Mouse (Mus musculus) NIH3T3 (cell line): Measurements from ENCODE around the gene Tab1.
"Not testable (repeated sequence)": the region's sequence is repeated elsewhere in the genome, so short reads cannot be mapped to it uniquely, and the experiment has no call there.

ENCODE experiments used
- DNase-seq: peaks from one replicate; pipeline ENCODE4 v3.0.0-alpha.2; 2012; ENCODE audit warnings: low read depth

Gene Tab1

DNA sequence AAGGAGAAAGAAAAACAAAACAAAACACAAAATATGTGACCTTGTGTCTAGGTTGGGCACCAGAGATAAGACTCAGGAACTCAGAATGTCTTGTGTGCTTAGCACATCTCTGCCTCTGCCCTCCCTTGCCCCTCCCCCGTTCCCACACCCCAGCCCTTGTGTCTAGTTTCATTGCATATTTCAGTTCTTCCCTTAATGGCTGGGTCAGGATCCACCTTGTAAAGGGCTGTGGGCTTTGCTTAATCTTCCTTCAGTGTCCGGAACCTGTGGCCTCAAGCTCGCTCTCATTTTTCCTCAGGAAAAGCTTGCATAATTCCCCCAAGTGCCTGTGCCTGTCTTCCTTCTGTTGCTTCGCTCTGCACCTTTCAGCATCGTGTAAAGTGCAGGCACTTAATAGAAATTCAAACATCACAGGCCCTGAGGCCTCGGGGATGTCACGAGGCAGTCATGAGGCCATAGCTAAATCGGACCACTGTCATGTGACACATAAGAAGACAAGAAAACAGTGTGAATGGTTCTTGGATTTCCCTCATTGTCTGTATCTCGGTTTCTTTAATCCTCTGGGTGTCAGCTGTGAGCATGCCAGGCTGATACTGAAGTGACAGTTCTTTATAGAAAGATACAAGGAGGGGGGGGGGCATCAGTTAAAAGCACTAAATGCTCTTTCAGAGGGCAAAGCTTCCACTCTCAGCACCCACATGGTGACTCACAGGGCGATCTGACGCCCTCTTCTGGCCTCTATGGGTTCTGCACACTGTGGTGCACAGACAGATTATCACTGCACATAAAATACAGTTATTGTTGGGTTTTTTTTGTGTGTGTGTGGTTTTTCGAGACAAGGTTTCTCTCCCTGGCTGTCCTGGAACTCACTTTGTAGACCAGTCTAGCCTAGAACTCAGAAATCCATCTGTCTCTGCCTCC, 27.2 kb upstream of the Tab1 start:
- no peak for DNase-seq

- DNase-seq, result no peak
These were observed 25.8 kb upstream of the Tab1 start for GRCm38 (mm10) chr15:80107143-80107542.

DNA sequence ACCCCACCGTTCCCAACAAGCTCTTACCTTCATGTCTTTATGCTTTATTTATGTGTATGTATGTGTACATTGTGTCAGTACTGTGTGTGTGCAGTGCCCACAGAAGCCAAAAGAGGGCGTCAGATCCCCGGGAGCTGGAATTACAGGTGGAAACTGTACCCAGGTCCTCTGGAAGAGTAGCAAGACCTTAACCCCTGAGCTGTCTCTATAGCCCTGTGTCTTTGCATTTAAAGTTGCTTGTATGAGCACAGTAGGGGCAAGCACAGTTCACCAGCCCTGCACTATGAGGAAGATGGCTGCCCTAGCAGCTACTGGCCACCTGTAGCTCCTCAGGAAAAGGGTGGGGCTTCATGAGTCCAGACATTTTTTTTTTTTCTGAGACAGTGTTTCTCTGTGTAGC, 25.4 kb upstream of the Tab1 start:
- DNase-seq, result no peak

GRCm38 (mm10) chr15:80111436-80111835, 21.5 kb upstream of the Tab1 start:
- no peak for DNase-seq

DNA sequence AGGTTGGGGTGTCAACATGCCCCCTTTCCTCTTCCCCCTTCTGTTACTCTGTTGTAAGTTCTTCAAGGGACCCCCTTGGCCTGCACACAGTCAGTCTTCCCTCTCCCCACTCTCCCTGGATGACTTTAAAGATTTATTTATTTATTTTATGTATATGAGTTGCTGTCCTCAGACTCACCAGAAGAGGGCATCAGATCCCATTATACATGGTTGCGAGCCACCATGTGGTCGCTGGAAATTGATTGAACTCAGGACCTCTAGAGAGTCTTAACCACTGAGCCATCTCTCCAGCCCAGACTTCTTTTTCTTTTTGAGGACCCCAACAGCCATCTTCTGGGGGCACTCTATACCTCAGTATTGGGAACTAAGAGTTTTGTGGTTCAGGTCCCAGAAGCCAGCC, 20.4 kb upstream of the Tab1 start:
- DNase-seq, result no peak

- no peak for DNase-seq
These were observed 18.5 kb upstream of the Tab1 start for GRCm38 (mm10) chr15:80114414-80114813.

GRCm38 (mm10) chr15:80115256-80115655, 17.7 kb upstream of the Tab1 start:
- peak; percentile 36 for DNase-seq

DNA sequence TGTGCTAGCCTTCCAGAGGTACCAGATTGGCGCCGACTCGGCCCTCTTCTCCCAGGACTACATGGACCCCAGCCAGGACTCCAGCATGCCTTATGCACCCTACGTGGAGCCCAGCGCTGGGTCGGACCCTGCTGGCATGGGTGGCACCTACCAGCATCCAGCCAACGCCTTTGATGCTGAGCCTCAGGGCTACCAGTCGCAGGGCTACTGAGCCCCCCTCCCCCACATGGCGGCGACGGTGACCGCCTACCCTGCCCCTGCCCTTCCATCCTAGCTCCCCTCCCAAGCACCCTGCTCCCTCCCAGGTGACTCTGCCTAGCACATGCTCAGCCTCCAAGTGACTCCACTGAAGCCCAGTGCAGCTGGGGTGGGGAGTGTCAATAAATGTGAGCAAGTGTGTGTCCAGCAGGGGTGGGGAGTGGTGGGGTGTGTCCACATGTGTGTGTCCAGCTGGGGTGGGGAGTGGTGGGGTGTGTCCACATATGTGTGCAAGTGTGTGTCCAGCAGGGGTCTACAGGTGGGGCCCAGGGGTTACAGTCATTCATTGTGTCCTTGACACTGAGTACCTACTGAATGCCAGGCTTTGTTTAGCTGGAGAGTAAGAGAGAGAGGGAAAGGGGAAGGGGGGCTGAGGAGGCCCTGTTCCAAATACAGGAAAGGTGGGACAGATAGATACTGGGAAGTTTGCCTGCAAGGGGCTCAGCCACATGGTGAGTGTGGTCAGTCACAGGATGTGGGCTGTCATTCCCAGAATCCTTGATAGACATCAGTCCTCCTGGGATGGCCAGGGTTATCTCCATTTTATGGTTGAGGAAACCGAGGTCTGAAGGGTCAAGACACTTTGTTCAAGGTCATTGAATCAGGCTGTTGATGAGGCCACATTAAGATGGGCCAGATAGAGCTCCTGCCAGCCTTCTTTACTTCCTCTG, 16.8 kb upstream of the Tab1 start:
- no peak for DNase-seq

- no peak for DNase-seq
These were observed 15.8 kb upstream of the Tab1 start for GRCm38 (mm10) chr15:80117154-80117553.

DNA sequence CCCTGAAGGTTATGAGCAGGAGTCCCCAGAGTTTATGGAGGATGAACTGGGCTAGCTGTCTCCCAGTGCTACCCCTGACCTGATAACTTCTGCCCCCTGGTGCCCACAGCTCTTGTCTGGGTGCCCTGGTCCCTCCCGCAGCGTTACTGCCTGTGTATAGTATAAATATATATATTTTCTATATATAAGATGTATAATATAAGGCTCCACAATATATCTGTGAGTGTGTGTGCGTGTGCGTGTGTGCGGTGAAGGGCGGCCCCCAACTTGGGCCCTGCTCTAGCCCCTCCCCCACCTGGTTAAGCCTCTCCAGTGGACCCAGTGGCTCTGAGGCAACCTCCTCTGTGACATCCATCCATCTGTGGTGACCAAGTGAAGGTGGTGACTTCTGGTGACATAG, 13.9 kb upstream of the Tab1 start:
- no peak for DNase-seq

- DNase-seq, result no peak
These were observed 11.1 kb upstream of the Tab1 start for GRCm38 (mm10) chr15:80121721-80122325.

DNA sequence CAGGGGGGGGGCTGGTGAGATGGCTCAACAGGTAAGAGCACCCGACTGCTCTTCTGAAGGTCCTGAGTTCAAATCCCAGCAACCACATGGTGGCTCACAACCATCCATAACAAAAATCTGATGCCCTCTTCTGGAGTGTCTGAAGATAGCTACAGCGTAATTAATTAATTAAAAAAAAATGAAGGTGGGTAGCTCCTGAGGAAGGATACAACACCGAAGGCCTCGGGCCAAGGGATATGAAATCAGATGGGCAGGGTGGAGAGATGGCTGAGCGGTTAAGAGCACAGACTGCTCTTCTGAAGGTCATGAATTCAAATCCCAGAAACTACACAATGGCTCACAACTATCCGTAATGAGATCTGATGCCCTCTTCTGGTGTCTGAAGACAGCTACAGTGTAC, 10.5 kb upstream of the Tab1 start:
- DNase-seq, result not testable (repeated sequence)

DNA sequence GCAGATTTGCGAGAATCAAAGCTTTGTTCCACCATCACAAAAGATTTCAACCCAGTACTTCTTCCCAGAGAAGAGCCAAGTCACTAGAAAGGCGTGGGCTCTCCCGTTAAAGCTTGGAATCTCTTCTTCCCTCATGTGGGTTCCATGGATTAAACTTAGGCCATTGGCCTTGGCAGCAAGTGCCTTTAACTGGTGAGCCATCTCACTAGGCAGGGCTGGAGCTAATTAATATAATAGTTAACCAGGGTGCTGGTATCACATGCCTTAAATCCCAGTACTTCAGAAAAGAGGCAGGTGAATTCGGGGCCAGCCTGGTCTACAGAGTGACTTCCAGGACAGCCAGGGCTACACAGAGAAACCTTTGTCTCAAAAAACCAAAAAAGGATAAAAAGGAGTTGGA, 8.3 kb upstream of the Tab1 start:
- DNase-seq, result no peak

- DNase-seq, result peak; percentile 66
These were observed 5.7 kb upstream of the Tab1 start for GRCm38 (mm10) chr15:80127191-80127590.

- DNase-seq, result no peak
These were observed 2.9 kb upstream of the Tab1 start for GRCm38 (mm10) chr15:80129982-80130381.

- no peak for DNase-seq
These were observed 2.2 kb upstream of the Tab1 start for GRCm38 (mm10) chr15:80130689-80131088.

- no peak for DNase-seq
These were observed 1.5 kb upstream of the Tab1 start for GRCm38 (mm10) chr15:80131421-80131820.

- no peak for DNase-seq
These were observed 475 bp upstream of the Tab1 start for GRCm38 (mm10) chr15:80132452-80132851.

DNA sequence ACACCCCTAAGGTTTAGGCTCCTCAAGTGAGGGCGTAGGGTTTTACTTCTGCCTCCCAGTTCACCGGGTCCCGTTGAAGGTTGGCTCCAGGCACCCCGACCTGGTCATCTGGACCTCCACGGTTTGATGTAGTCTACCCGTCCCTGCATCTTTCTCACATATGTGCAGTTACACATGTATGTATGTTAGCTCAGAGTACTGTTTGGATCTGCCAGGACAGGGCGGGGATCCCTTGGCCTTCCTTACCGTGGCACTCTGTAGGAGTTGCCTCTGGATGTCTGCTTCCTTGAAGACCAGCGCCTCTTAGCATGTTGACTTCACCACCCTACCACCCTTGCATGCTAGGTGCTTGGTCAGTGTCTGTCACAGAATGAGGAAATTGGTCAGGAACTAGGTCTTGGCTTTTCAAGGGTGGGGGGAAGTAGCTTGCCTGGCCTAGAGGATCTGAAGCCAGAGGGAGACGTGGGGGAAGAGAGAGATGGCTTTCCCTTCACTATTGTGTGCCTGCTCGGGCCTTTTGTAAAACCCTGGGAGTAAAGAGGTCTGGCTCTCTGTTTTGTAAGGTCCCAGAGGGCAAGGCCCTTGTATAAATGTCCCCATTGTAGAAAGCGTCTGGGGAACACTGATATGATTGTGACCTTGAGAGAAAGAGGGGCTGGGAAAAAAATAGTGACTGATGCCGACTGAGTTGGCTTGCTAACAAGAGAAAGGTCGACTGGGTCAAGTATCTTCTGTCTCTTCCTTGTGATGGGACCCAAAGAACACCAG, 939 bp downstream of the Tab1 start:
- DNase-seq, result peak; percentile 53

GRCm38 (mm10) chr15:80134450-80134847, 1.5 kb downstream of the Tab1 start:
- no peak for DNase-seq

- no peak for DNase-seq
These were observed 2.6 kb downstream of the Tab1 start for GRCm38 (mm10) chr15:80135499-80135898.

GRCm38 (mm10) chr15:80136645-80137044, 3.7 kb downstream of the Tab1 start:
- no peak for DNase-seq
